In genomic region chr12:5453157-5453556, GRCm38 (mm10) we compare ENCODE assay signal across 23 mouse cellular contexts.
DNase-seq lines count a peak whose midpoint lies in the region; ATAC-seq and TF ChIP-seq lines count a peak whose summit lies in the region.
"Had no signal": no experiment of that assay in that cellular context is flagged by ENCODE, and none has a peak within 500 bp of the region (broad histone marks: within the 10 kb centered on the region; RNA-seq: fewer than 3 reads in every experiment).

No protein-coding gene starts in this region.

- H3K27ac ChIP-seq in forebrain, embryonic 11.5 days (ENCODE audit: low read depth, low read length): no peak overlapping the region
- H3K27ac ChIP-seq in forebrain, embryonic 14.5 days (ENCODE audit: low read depth, low read length): no peak overlapping the region
- no peak overlapping the region for H3K27ac ChIP-seq in kidney, adult 2 months (ENCODE audit: insufficient read depth, low read depth, low read length)
- H3K27ac ChIP-seq in midbrain, embryonic 11.5 days (ENCODE audit: low read depth, low read length): no peak overlapping the region
- H3K27ac ChIP-seq in midbrain, embryonic 14.5 days (replicated peaks; ENCODE audit: low read depth, low read length): no peak overlapping the region
- H3K27ac ChIP-seq in forebrain, embryonic 12.5 days: no peak overlapping the region
- H3K27ac ChIP-seq: embryonic facial prominence, embryonic 15.5 days; hindbrain, embryonic 12.5 days; midbrain, embryonic 13.5 days; neural tube, embryonic 12.5 days had no signal

- H3K4me1 ChIP-seq in forebrain, embryonic 11.5 days (replicated peaks; ENCODE audit: control insufficient read depth, insufficient read depth, low read length): no peaks in the 10 kb centered on the region
- no peaks in the 10 kb centered on the region for H3K4me1 ChIP-seq in forebrain, embryonic 14.5 days (ENCODE audit: control insufficient read depth, insufficient read depth, low read length)
- H3K4me1 ChIP-seq in kidney, adult 2 months (ENCODE audit: control insufficient read depth, insufficient read depth, low read length): no peaks in the 10 kb centered on the region
- no peaks in the 10 kb centered on the region for H3K4me1 ChIP-seq in midbrain, embryonic 11.5 days (ENCODE audit: control insufficient read depth, insufficient read depth, low read length)
- no peaks in the 10 kb centered on the region for H3K4me1 ChIP-seq in midbrain, embryonic 14.5 days (ENCODE audit: control insufficient read depth, insufficient read depth, low read length)
- no peaks in the 10 kb centered on the region for H3K4me1 ChIP-seq in forebrain, embryonic 12.5 days
- H3K4me1 ChIP-seq: embryonic facial prominence, embryonic 15.5 days; hindbrain, embryonic 12.5 days; midbrain, embryonic 13.5 days; neural tube, embryonic 12.5 days had no signal

- H3K27me3 ChIP-seq in forebrain, embryonic 11.5 days (ENCODE audit: control insufficient read depth, insufficient read depth, low read length): no peaks in the 10 kb centered on the region
- no peaks in the 10 kb centered on the region for H3K27me3 ChIP-seq in forebrain, embryonic 14.5 days (replicated peaks; ENCODE audit: control insufficient read depth, insufficient read depth, low read length)
- no peaks in the 10 kb centered on the region for H3K27me3 ChIP-seq in kidney, adult 2 months (replicated peaks; ENCODE audit: control insufficient read depth, insufficient read depth, low read length)
- no peaks in the 10 kb centered on the region for H3K27me3 ChIP-seq in midbrain, embryonic 11.5 days (ENCODE audit: control insufficient read depth, insufficient read depth, low read length)
- H3K27me3 ChIP-seq in midbrain, embryonic 14.5 days (ENCODE audit: control insufficient read depth, insufficient read depth, low read length): no peaks in the 10 kb centered on the region
- H3K27me3 ChIP-seq in forebrain, embryonic 12.5 days: no peaks in the 10 kb centered on the region
- H3K27me3 ChIP-seq: embryonic facial prominence, embryonic 15.5 days; hindbrain, embryonic 12.5 days; midbrain, embryonic 13.5 days; neural tube, embryonic 12.5 days had no signal

- no peak overlapping the region for H3K9ac ChIP-seq in forebrain, embryonic 11.5 days (ENCODE audit: low read length)
- no peak overlapping the region for H3K9ac ChIP-seq in forebrain, embryonic 14.5 days (ENCODE audit: low read length)
- no peak overlapping the region for H3K9ac ChIP-seq in midbrain, embryonic 11.5 days (ENCODE audit: low read length)
- no peak overlapping the region for H3K9ac ChIP-seq in midbrain, embryonic 14.5 days (replicated peaks; ENCODE audit: low read length)
- no peak overlapping the region for H3K9ac ChIP-seq in forebrain, embryonic 12.5 days
- H3K9ac ChIP-seq: embryonic facial prominence, embryonic 15.5 days; forebrain, postnatal 0 days; hindbrain, embryonic 12.5 days; midbrain, embryonic 13.5 days; neural tube, embryonic 12.5 days had no signal

- TF ChIP-seq CTCF in kidney, adult 2 months (conservative IDR thresholded peaks at IDR 0.05; ENCODE audit: insufficient read depth, insufficient read length, low read depth, low read length): 0 out of 2 replicates have a peak, but pooled peaks have one; percentile 3

- no peaks in the 10 kb centered on the region for H3K9me3 ChIP-seq in forebrain, embryonic 11.5 days (ENCODE audit: control insufficient read depth, low read length)
- no peaks in the 10 kb centered on the region for H3K9me3 ChIP-seq in forebrain, embryonic 14.5 days (replicated peaks; ENCODE audit: control insufficient read depth, low read length)
- no peaks in the 10 kb centered on the region for H3K9me3 ChIP-seq in midbrain, embryonic 11.5 days (ENCODE audit: control insufficient read depth, low read length)
- no peaks in the 10 kb centered on the region for H3K9me3 ChIP-seq in midbrain, embryonic 14.5 days (ENCODE audit: control insufficient read depth, low read length)
- H3K9me3 ChIP-seq in forebrain, embryonic 12.5 days: no peaks in the 10 kb centered on the region
- H3K9me3 ChIP-seq: embryonic facial prominence, embryonic 15.5 days; hindbrain, embryonic 12.5 days; midbrain, embryonic 13.5 days; neural tube, embryonic 12.5 days had no signal

- 94% methylated on average over 2 of the region's 2 CpGs for WGBS in forebrain, embryonic 11.5 days
- WGBS in forebrain, embryonic 14.5 days: 94% methylated on average over 2 of the region's 2 CpGs
- 88% methylated on average over 2 of the region's 2 CpGs for WGBS in kidney, adult 2 months
- 84% methylated on average over 2 of the region's 2 CpGs for WGBS in midbrain, embryonic 11.5 days
- WGBS in midbrain, embryonic 14.5 days: 91% methylated on average over 2 of the region's 2 CpGs
- WGBS in forebrain, embryonic 12.5 days: 87% methylated on average over 2 of the region's 2 CpGs

- DNase-seq in forebrain, embryonic 11.5 days (ENCODE audit: low spot score): peak; percentile 4
- no peak for DNase-seq in forebrain, embryonic 14.5 days (ENCODE audit: low spot score)
- DNase-seq in kidney, adult 2 months: no peak
- DNase-seq in kidney, adult 8-10 months: no peak
- DNase-seq in midbrain, embryonic 11.5 days (ENCODE audit: low spot score, missing footprints): peak; percentile 54
- DNase-seq in midbrain, embryonic 14.5 days: no peak
- DNase-seq: adrenal gland, postnatal 25 days; cerebellum, adult 9-11 months; forebrain, postnatal 0 days; kidney, postnatal 4 days; layer of hippocampus, adult 9-11 months; lung, postnatal 14 days; retina, postnatal 1 day; right cerebral cortex, postnatal 25 days; spleen, adult 18-20 months; thymus, postnatal 14 days had no signal

- no peak for TF ChIP-seq POLR2A in kidney, adult 2 months (IDR thresholded peaks at IDR 0.05; ENCODE audit: low read depth, low read length)

- ATAC-seq in forebrain, embryonic 11.5 days (replicated peaks; ENCODE audit: low FRiP score): no peak
- ATAC-seq in forebrain, embryonic 14.5 days: no peak
- ATAC-seq in midbrain, embryonic 11.5 days (ENCODE audit: low FRiP score): no peak
- no peak for ATAC-seq in midbrain, embryonic 14.5 days (ENCODE audit: low FRiP score, low TSS enrichment)
- ATAC-seq in monocyte, adult 5-6 weeks (replicated peaks; ENCODE audit: insufficient number of reproducible peaks, low FRiP score, low TSS enrichment, poor library complexity, severe bottlenecking): no peak
- ATAC-seq in forebrain, embryonic 12.5 days (ENCODE audit: low FRiP score): no peak
- ATAC-seq: forebrain, postnatal 0 days; inflammation-experienced regulatory T-cells, adult 6 months; midbrain, embryonic 13.5 days had no signal

- no peak overlapping the region for H3K4me2 ChIP-seq in forebrain, embryonic 11.5 days (ENCODE audit: low read depth, low read length, severe bottlenecking)
- no peak overlapping the region for H3K4me2 ChIP-seq in forebrain, embryonic 14.5 days (ENCODE audit: low read length)
- no peak overlapping the region for H3K4me2 ChIP-seq in midbrain, embryonic 11.5 days
- no peak overlapping the region for H3K4me2 ChIP-seq in midbrain, embryonic 14.5 days (ENCODE audit: low read length)
- no peak overlapping the region for H3K4me2 ChIP-seq in forebrain, embryonic 12.5 days
- H3K4me2 ChIP-seq: embryonic facial prominence, embryonic 15.5 days; hindbrain, embryonic 12.5 days; midbrain, embryonic 13.5 days; neural tube, embryonic 12.5 days had no signal

- no peak overlapping the region for H3K4me3 ChIP-seq in forebrain, embryonic 11.5 days (ENCODE audit: low read depth, low read length)
- H3K4me3 ChIP-seq in forebrain, embryonic 14.5 days (ENCODE audit: low read depth, low read length): no peak overlapping the region
- H3K4me3 ChIP-seq in kidney, adult 2 months (ENCODE audit: insufficient read depth, low read depth, low read length): no peak overlapping the region
- H3K4me3 ChIP-seq in midbrain, embryonic 11.5 days (ENCODE audit: low read depth, low read length): no peak overlapping the region
- no peak overlapping the region for H3K4me3 ChIP-seq in midbrain, embryonic 14.5 days (replicated peaks; ENCODE audit: low read depth, low read length)
- H3K4me3 ChIP-seq in forebrain, embryonic 12.5 days (replicated peaks): no peak overlapping the region
- H3K4me3 ChIP-seq: embryonic facial prominence, embryonic 15.5 days; hindbrain, embryonic 12.5 days; midbrain, embryonic 13.5 days; neural tube, embryonic 12.5 days had no signal

- no peaks in the 10 kb centered on the region for H3K36me3 ChIP-seq in forebrain, embryonic 11.5 days (ENCODE audit: control insufficient read depth, insufficient read depth, low read length)
- no peaks in the 10 kb centered on the region for H3K36me3 ChIP-seq in forebrain, embryonic 14.5 days (ENCODE audit: control insufficient read depth, insufficient read depth, low read length)
- no peaks in the 10 kb centered on the region for H3K36me3 ChIP-seq in kidney, adult 2 months (ENCODE audit: control insufficient read depth, insufficient read depth, low read length)
- no peaks in the 10 kb centered on the region for H3K36me3 ChIP-seq in midbrain, embryonic 11.5 days (ENCODE audit: control insufficient read depth, insufficient read depth, low read length)
- H3K36me3 ChIP-seq in midbrain, embryonic 14.5 days (ENCODE audit: control insufficient read depth, insufficient read depth, low read length): no peaks in the 10 kb centered on the region
- H3K36me3 ChIP-seq in forebrain, embryonic 12.5 days (replicated peaks): no peaks in the 10 kb centered on the region
- H3K36me3 ChIP-seq: embryonic facial prominence, embryonic 15.5 days; hindbrain, embryonic 12.5 days; midbrain, embryonic 13.5 days; neural tube, embryonic 12.5 days had no signal

Comparison
In these comparisons a context has a peak if more than half of its experiments do, and no peak if none do; other contexts are left out.
1. DNase-seq: peak in forebrain, embryonic 11.5 days (single experiment) and midbrain, embryonic 11.5 days (single experiment); none in forebrain, embryonic 14.5 days (single experiment), kidney, adult 2 months (single experiment), kidney, adult 8-10 months (0 of 2) and midbrain, embryonic 14.5 days (single experiment).